Mouse (Mus musculus) C2C12 (cell line): ENCODE measurements at regions not wholly inside any gene's neighbourhood (a gene's known extent, or its start where the extent isn't known, plus 50 kb on each side); places are given as distances from the start of the nearest gene placed in this dataset.

ENCODE experiments used
- H3K27me3 ChIP-seq: one replicate; pipeline ENCODE4 v1.6.1; 2011; ENCODE audit not compliant: control insufficient read depth, insufficient read depth, insufficient read length
- H3K36me3 ChIP-seq: one replicate; pipeline ENCODE4 v1.6.1; 2011; ENCODE audit not compliant: control insufficient read depth, insufficient read depth
- H3K4me3 ChIP-seq: one replicate; pipeline ENCODE4 v1.5.1; 2011; ENCODE audit warnings: mild to moderate bottlenecking, control low read depth; ENCODE audit not compliant: poor library complexity, insufficient read depth, severe bottlenecking
- H3K79me2 ChIP-seq: one replicate; pipeline ENCODE4 v1.6.1; 2011; ENCODE audit not compliant: control insufficient read depth, insufficient read depth
- H3K79me3 ChIP-seq: one replicate; pipeline ENCODE4 v1.6.1; 2011; ENCODE audit warnings: low read depth, control low read depth
- H3ac ChIP-seq: one replicate; pipeline ENCODE3; 2011; ENCODE audit warnings: low read depth; ENCODE audit not compliant: control insufficient read depth, insufficient read length
- CEBPB ChIP-seq: IDR thresholded peaks from one replicate; pipeline ENCODE4 v1.6.1; 2011; ENCODE audit warnings: low read depth, mild to moderate bottlenecking, control low read depth, moderate library complexity
- CTCF ChIP-seq: IDR thresholded peaks from one replicate; pipeline ENCODE4 v1.5.1; 2011; ENCODE audit not compliant: control insufficient read depth, insufficient read depth, insufficient read length
- FOSL1 ChIP-seq: IDR thresholded peaks from one replicate; pipeline ENCODE4 v1.8.0; 2011; ENCODE audit warnings: mild to moderate bottlenecking, low read length; ENCODE audit not compliant: poor library complexity, insufficient read depth, severe bottlenecking
- MAX ChIP-seq: IDR thresholded peaks from one replicate; pipeline ENCODE4 v1.6.1; 2011; ENCODE audit warnings: mild to moderate bottlenecking, control low read depth
- MYOD1 ChIP-seq: IDR thresholded peaks from one replicate; pipeline ENCODE4 v1.6.1; 2011; ENCODE audit warnings: low read depth; ENCODE audit not compliant: control insufficient read depth, insufficient read length
- MYOG ChIP-seq: IDR thresholded peaks from one replicate; pipeline ENCODE4 v1.6.1; 2011; ENCODE audit not compliant: control insufficient read depth, insufficient read length; ENCODE audit errors: extremely low read depth
- USF1 ChIP-seq: IDR thresholded peaks from one replicate; pipeline ENCODE4 v1.6.1; 2011; ENCODE audit warnings: low read depth, mild to moderate bottlenecking, control low read depth, moderate library complexity

DNA sequence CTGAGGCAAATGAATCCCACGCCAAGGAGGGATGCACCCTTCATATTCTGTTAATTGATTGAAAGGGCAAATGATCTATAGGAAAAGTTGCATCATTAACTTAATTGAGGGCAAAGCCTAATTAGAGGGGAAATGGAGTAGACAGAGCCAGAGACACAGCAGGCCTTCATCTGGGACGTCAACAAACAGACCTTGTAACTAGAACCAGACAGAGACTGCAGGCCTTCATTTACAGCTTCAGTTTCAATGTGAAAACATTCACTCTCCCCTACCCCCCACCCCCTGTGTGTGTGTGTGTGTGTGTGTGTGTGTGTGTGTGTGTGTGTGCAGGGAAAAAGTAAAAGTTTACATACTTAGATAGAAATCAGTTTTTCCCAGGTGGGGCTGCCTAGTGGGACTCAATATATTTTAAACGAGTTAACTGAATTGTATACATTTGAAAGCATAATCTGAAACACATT lies 97.2 kb downstream of the Spry2 start:
- TF ChIP-seq MYOD1, result no peak
- TF ChIP-seq USF1, result no peak
- no peak for TF ChIP-seq MAX
- TF ChIP-seq FOSL1, result no peak
- TF ChIP-seq MYOG, result no peak
- no peak for TF ChIP-seq CEBPB
- no peak for TF ChIP-seq CTCF
- H3K36me3 ChIP-seq, result no peaks in the 10 kb centered on the region
- H3K27me3 ChIP-seq, result no peaks in the 10 kb centered on the region
- H3ac ChIP-seq, result no peak overlapping the region
- H3K4me3 ChIP-seq, result no peak overlapping the region
- H3K79me3 ChIP-seq, result no peaks in the 10 kb centered on the region
- no peaks in the 10 kb centered on the region for H3K79me2 ChIP-seq

DNA sequence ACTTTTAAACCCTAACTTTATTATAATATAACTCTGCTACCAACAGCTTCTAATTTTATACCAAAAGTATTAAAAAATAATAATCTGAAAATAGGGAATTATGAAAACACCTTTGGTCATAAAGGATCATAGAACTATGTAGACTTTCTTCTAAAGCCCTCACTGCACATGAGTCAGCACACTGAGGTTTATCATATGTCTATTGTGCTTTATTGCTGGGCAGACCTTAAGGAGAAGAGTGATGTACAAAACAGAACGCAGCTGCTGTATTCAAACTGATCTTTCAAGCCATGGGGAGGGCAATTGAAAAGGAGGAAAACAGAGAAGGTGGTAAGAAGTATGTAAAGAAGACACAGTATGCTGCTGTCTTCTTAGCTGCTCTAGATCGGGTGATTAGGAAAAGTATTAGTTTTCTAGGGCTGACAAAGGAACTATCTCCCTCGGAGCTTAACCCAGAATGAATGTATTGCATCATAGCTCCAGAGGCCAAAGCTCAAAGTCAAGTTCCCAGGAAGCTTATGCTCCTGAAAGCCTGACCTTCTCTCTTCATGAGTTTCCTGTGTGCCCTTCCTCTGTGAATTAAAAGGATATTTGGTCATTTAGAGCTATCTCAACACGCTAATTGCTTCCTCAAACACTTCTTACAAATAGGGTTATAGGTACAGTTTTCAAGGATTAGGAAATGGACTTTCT lies 103.5 kb downstream of the Spry2 start:
- Histone ChIP-seq H3K4me3 (no peak overlapping the region), H3K36me3 (no peaks in the 10 kb centered on the region), H3ac (no peak overlapping the region), H3K79me2 (no peaks in the 10 kb centered on the region), H3K27me3 (no peaks in the 10 kb centered on the region), H3K79me3 (no peaks in the 10 kb centered on the region)
- no peak for TF ChIP-seq MAX
- no peak for TF ChIP-seq MYOD1
- TF ChIP-seq MYOG, result no peak
- TF ChIP-seq USF1, result no peak
- peak; percentile 6 for TF ChIP-seq CEBPB
- TF ChIP-seq FOSL1, result no peak

DNA sequence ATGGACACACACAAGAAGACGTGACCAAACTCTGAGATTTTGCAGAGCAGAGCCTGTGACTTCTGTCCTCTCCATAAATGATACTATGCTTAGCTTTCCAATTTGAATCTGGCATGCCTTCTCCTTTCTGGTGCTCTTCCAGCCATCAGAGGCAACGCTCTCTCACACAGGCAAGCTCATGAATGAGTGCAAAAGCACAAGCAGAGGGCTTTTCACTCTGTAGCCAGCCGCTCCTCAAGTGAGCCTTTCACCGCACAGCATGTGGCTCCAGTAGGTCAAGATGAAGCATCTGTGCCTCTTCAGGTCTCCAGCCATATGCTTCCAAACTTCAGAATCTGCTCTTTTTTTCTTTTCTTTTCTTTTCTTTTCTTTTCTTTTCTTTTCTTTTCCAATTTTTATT lies 106.2 kb downstream of the Spry2 start:
- H3ac ChIP-seq, result no peak overlapping the region
- no peaks in the 10 kb centered on the region for H3K79me2 ChIP-seq
- H3K27me3 ChIP-seq, result no peaks in the 10 kb centered on the region
- no peak for TF ChIP-seq MYOD1
- TF ChIP-seq CTCF, result no peak
- no peak for TF ChIP-seq USF1
- TF ChIP-seq MYOG, result no peak
- TF ChIP-seq MAX, result no peak
- no peak for TF ChIP-seq CEBPB
- TF ChIP-seq FOSL1, result no peak
- H3K36me3 ChIP-seq, result no peaks in the 10 kb centered on the region
- H3K79me3 ChIP-seq, result no peaks in the 10 kb centered on the region
- no peak overlapping the region for H3K4me3 ChIP-seq

DNA sequence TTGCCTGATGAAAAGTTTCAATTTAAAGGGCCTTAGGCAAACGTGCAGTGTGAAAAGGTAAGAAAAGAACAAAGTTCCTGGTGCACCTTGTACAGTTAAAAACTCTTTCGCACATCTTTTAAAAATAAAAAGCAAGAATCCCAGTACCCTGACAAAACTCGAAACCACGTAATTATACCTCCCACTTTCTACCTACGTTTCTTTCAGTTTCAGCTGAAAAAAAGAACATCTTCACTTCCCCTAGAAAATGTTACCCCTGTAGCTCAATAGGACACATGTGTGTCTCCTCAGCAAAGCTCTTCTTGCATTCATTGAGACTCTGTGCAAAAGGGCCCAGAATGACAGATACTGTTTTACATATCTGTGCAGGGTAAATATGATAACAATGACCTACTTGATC lies 113.2 kb downstream of the Spry2 start:
- Histone ChIP-seq H3ac (no peak overlapping the region), H3K4me3 (no peak overlapping the region), H3K79me3 (no peaks in the 10 kb centered on the region), H3K27me3 (no peaks in the 10 kb centered on the region), H3K36me3 (no peaks in the 10 kb centered on the region), H3K79me2 (no peaks in the 10 kb centered on the region)
- TF ChIP-seq CTCF (no peak), FOSL1 (no peak), CEBPB (no peak), MAX (no peak), MYOD1 (no peak), MYOG (no peak), USF1 (no peak)

DNA sequence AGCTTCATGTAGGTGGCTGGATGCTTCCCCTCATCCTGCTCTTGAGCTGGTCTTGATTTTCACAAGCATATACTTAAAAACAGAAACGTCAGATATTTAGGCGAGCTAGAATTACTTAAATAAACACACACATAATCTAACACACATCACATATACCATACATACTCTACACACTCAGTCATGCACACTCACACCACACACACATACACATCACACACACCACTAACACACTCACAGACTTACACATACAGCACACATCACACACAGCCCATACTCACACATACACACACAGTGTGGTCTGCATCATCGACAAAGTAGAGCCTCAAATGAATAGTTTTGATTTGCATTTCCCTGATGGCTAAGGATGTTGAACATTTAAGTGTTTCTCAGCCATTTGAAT lies 116.9 kb downstream of the Spry2 start:
- Histone ChIP-seq H3K4me3 (no peak overlapping the region), H3K27me3 (no peaks in the 10 kb centered on the region), H3K79me3 (no peaks in the 10 kb centered on the region), H3ac (no peak overlapping the region), H3K36me3 (no peaks in the 10 kb centered on the region), H3K79me2 (no peaks in the 10 kb centered on the region)
- TF ChIP-seq USF1, result no peak
- TF ChIP-seq CEBPB, result no peak
- TF ChIP-seq MYOD1, result no peak
- TF ChIP-seq FOSL1, result no peak

DNA sequence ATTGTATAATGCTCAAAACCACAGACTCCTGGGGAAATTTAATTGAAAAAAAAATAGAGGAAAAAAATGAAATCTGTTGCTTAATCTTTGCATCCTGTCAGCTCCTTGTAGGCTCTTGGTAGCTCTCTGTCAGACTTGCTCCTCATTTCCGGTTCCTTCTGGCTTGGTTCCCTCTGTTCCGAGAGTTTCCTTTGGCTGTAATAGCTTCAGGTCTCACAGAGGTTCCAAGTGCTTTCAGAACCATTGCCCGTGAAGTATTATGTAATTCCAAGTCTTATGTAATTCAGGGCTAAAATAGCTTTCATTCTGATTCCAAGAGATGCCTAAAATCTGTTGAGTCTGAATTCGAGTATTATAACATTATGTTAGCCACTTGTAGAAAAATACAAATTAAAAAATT lies 117.3 kb downstream of the Spry2 start:
- Histone ChIP-seq H3ac (no peak overlapping the region), H3K79me3 (no peaks in the 10 kb centered on the region), H3K79me2 (no peaks in the 10 kb centered on the region), H3K4me3 (no peak overlapping the region), H3K27me3 (no peaks in the 10 kb centered on the region), H3K36me3 (no peaks in the 10 kb centered on the region)
- TF ChIP-seq MYOG, result no peak
- TF ChIP-seq MYOD1, result no peak
- TF ChIP-seq CTCF, result no peak
- TF ChIP-seq USF1, result no peak
